Mouse (Mus musculus): Measurements from ENCODE around the gene Gm4353. TPM values are rescaled to one million over a fixed set of nuclear protein-coding genes. Genes with fewer than 3 reads are reported as not detected.

The Gm4353 gene
- polyA plus RNA-seq, 1 experiment from 2014 or later = 1.0 TPM

GRCm38 (mm10) chr7:116119306-116119857 lies 34.9 kb upstream of the Gm4353 start:
- no peaks in the 10 kb centered on the region for H3K36me3 ChIP-seq

DNA sequence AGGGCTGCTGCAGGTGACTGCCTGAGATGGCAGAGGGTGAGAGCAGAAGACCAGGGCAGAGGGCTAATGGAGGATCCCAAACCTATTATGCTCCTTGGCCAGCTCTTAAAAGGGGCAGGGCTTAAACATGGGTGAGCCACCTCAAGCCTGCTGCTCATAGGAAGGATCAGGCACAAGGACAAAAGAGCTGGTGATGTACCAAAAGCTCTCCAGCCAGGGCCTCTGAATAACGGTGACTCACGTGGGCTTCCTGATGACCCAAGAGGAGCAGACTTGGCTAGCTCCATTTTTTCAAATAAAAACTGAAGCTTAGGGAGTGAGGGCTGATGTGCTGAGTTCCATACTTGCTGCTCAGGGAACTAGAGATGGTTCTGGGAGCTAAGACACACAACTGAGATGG lies 31.6 kb upstream of the Gm4353 start:
- Histone ChIP-seq H3K4me2 (replicated peaks) (no peak overlapping the region), H3K9ac (replicated peaks) (no peak overlapping the region), H3K9me3 (no peaks in the 10 kb centered on the region), H3K4me3 (no peak overlapping the region), H3K27me3 (no peaks in the 10 kb centered on the region), H3K36me3 (no peaks in the 10 kb centered on the region), H3K4me1 (peaks cover under 1% of the 10 kb centered on the region; the same call in 1 of the 2 replicates), H3K27ac (replicated peaks) (no peak overlapping the region)
- 80% methylated on average over 2 of the region's 2 CpGs for whole genome bisulfite sequencing
- no peak for ATAC-seq (replicated peaks)

More at GRCm38 (mm10) chr7:116119306-116119857, 34.9 kb upstream of the Gm4353 start:
- ATAC-seq (replicated peaks) = no peak
- H3K4me1 ChIP-seq = peaks cover 29% of the 10 kb centered on the region
- H3K4me2 ChIP-seq (replicated peaks) = no peak overlapping the region
- no peaks in the 10 kb centered on the region for H3K27me3 ChIP-seq
- H3K27ac ChIP-seq (replicated peaks) = no peak overlapping the region
- no peaks in the 10 kb centered on the region for H3K9me3 ChIP-seq
- WGBS = 48% methylated on average over 1 of the region's 1 CpGs
- H3K9ac ChIP-seq (replicated peaks) = no peak overlapping the region
- no peak overlapping the region for H3K4me3 ChIP-seq

GRCm38 (mm10) chr7:116115216-116115930 lies 30.9 kb upstream of the Gm4353 start:
- 80% methylated on average over 12 of the region's 12 CpGs for WGBS
- H3K4me3 ChIP-seq = no peak overlapping the region
- H3K9me3 ChIP-seq = no peaks in the 10 kb centered on the region
- no peak for ATAC-seq (replicated peaks)
- H3K27ac ChIP-seq (replicated peaks) = no peak overlapping the region
- H3K9ac ChIP-seq (replicated peaks) = no peak overlapping the region
- no peaks in the 10 kb centered on the region for H3K27me3 ChIP-seq
- no peaks in the 10 kb centered on the region for H3K4me1 ChIP-seq
- no peaks in the 10 kb centered on the region for H3K36me3 ChIP-seq
- no peak overlapping the region for H3K4me2 ChIP-seq (replicated peaks)

- Histone ChIP-seq H3K4me3 (no peak overlapping the region), H3K9me3 (no peaks in the 10 kb centered on the region), H3K4me1 (no peaks in the 10 kb centered on the region), H3K4me2 (replicated peaks) (no peak overlapping the region), H3K9ac (replicated peaks) (no peak overlapping the region), H3K36me3 (peaks cover 7% of the 10 kb centered on the region), H3K27ac (replicated peaks) (no peak overlapping the region), H3K27me3 (no peaks in the 10 kb centered on the region)
- WGBS = 89% methylated on average over 6 of the region's 6 CpGs
- no peak for ATAC-seq (replicated peaks)
These were observed 27.1 kb upstream of the Gm4353 start for GRCm38 (mm10) chr7:116111546-116111945.

- Histone ChIP-seq H3K27ac (replicated peaks) (no peak overlapping the region), H3K4me1 (no peaks in the 10 kb centered on the region), H3K9me3 (no peaks in the 10 kb centered on the region), H3K4me3 (no peak overlapping the region), H3K36me3 (peaks cover 15% of the 10 kb centered on the region), H3K4me2 (replicated peaks) (no peak overlapping the region), H3K27me3 (no peaks in the 10 kb centered on the region), H3K9ac (replicated peaks) (no peak overlapping the region)
- 80% methylated on average over 3 of the region's 3 CpGs for WGBS
- ATAC-seq (replicated peaks) = no peak
These were observed 26.2 kb upstream of the Gm4353 start for GRCm38 (mm10) chr7:116110661-116111060.

DNA sequence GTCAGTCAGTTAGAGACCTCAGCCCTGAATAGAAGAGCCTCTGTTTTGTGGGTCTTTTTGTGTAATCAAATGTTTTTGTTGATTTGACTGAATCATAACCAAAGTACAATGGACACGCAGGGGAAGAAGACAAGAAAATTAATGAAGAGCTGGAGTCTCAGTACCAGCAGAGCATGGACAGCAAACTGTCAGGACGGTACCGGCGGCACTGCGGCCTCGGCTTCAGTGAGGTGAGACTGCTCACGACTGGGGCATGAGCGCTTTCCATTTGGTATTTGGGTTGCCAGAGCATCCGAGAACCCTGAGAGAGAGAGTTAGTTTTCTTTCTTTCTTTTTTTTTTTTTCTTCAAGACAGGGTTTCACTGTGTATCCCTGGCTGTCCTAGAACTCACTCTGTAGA lies 18.7 kb upstream of the Gm4353 start:
- WGBS = 98% methylated on average over 9 of the region's 9 CpGs
- Histone ChIP-seq H3K27ac (replicated peaks) (no peak overlapping the region), H3K9me3 (no peaks in the 10 kb centered on the region), H3K4me2 (replicated peaks) (no peak overlapping the region), H3K4me1 (peaks cover 5% of the 10 kb centered on the region; the same call in 1 of the 2 replicates), H3K4me3 (no peak overlapping the region), H3K36me3 (peaks cover 56% of the 10 kb centered on the region), H3K27me3 (no peaks in the 10 kb centered on the region), H3K9ac (replicated peaks) (no peak overlapping the region)
- ATAC-seq (replicated peaks) = no peak

DNA sequence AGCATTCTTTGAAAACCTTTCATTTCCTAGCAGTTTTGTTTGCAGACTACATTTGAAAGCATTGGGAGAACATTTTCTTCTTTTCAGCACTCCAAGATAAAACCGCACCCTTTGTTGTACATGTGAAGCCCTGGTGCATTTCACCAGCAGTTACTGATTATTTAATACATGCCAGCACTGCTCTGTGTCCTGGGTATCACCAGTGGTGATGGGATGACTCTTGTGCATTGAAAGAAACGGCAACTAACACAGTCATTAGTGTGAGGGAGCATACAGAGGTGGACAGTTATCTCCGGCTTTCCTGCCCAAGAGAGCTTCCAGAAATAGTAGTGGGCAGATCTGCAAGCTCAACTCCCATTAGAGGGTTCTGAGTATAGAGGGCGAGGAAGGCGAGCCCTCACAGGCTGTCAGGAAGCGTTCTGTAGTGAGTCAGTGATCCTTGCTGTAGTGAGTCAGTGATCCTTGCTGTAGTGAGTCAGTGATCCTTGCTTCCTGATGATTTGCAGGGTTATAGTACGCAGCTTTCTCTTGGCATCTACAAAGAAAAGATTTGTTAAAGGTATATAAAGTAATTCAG lies 15.6 kb upstream of the Gm4353 start:
- Histone ChIP-seq H3K9me3 (no peaks in the 10 kb centered on the region), H3K4me3 (no peak overlapping the region), H3K4me1 (peaks cover 20% of the 10 kb centered on the region), H3K36me3 (peaks cover 34% of the 10 kb centered on the region), H3K4me2 (replicated peaks) (no peak overlapping the region), H3K27ac (replicated peaks) (no peak overlapping the region), H3K9ac (replicated peaks) (no peak overlapping the region), H3K27me3 (no peaks in the 10 kb centered on the region)
- 93% methylated on average over 7 of the region's 7 CpGs for WGBS
- ATAC-seq (replicated peaks) = no peak

DNA sequence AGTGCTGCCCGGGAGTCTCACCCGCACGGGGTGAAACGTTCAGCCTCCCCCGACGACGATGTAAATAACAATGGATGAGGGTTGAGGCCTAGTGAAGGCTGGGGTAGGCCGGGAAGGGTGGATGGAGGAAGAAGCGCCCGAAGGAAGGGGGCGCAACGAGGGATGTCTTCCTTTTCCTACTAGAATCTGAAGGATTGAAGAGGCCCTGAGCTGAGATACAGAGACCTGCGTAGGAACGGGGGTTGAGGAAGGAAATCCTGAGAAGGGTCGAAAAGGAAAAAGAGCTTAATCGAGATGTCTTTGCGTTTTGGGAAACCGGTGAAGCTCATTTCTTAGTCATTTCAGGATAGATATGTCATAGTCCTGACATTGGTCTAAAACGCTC lies 9.0 kb upstream of the Gm4353 start:
- peak overlapping the region; percentile 71 for H3K4me2 ChIP-seq (replicated peaks)
- H3K27ac ChIP-seq (replicated peaks) = peak overlapping the region; percentile 97
- H3K4me3 ChIP-seq = peak overlapping the region; percentile 74
- no peaks in the 10 kb centered on the region for H3K9me3 ChIP-seq
- peaks cover 30% of the 10 kb centered on the region for H3K4me1 ChIP-seq
- H3K9ac ChIP-seq (replicated peaks) = peak overlapping the region; percentile 89
- no peaks in the 10 kb centered on the region for H3K36me3 ChIP-seq
- WGBS = under 1% methylated on average over 19 of the region's 19 CpGs
- no peaks in the 10 kb centered on the region for H3K27me3 ChIP-seq
- peak; percentile 89 for ATAC-seq (replicated peaks)

- peak overlapping the region; percentile 71 for H3K4me2 ChIP-seq (replicated peaks)
- H3K9me3 ChIP-seq = no peaks in the 10 kb centered on the region
- ATAC-seq (replicated peaks) = peak; percentile 100
- peaks cover 30% of the 10 kb centered on the region for H3K4me1 ChIP-seq
- peak overlapping the region; percentile 97 for H3K27ac ChIP-seq (replicated peaks)
- peak overlapping the region; percentile 89 for H3K9ac ChIP-seq (replicated peaks)
- WGBS = under 1% methylated on average over 38 of the region's 38 CpGs
- H3K4me3 ChIP-seq = peak overlapping the region; percentile 74
- H3K36me3 ChIP-seq = no peaks in the 10 kb centered on the region
- H3K27me3 ChIP-seq = no peaks in the 10 kb centered on the region
These were observed 8.5 kb upstream of the Gm4353 start for GRCm38 (mm10) chr7:116092710-116093465.

DNA sequence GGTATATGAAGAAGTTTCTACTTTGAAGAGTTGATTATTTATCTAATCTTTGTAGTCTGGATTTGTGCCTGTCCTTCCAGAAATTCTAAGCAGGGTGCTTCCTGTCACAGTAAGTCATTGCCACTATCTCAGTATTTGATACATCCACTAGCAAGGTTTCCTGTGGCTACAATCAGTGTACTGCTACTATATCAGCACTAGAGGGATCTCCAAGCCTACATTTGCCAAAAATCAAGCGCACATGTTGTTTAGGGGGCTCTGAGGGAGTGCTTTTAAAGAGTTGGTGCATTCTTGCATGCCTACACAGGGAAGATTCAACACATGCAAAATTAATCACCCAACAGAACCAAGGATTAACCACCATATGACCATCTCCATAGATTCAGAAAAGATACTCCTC lies 23.7 kb downstream of the Gm4353 start:
- Histone ChIP-seq H3K9ac (replicated peaks) (no peak overlapping the region), H3K4me2 (replicated peaks) (no peak overlapping the region), H3K9me3 (no peaks in the 10 kb centered on the region), H3K4me1 (no peaks in the 10 kb centered on the region), H3K27ac (replicated peaks) (no peak overlapping the region), H3K36me3 (no peaks in the 10 kb centered on the region), H3K27me3 (no peaks in the 10 kb centered on the region), H3K4me3 (no peak overlapping the region)
- ATAC-seq (replicated peaks) = no peak
- WGBS = 50% methylated on average over 1 of the region's 1 CpGs

DNA sequence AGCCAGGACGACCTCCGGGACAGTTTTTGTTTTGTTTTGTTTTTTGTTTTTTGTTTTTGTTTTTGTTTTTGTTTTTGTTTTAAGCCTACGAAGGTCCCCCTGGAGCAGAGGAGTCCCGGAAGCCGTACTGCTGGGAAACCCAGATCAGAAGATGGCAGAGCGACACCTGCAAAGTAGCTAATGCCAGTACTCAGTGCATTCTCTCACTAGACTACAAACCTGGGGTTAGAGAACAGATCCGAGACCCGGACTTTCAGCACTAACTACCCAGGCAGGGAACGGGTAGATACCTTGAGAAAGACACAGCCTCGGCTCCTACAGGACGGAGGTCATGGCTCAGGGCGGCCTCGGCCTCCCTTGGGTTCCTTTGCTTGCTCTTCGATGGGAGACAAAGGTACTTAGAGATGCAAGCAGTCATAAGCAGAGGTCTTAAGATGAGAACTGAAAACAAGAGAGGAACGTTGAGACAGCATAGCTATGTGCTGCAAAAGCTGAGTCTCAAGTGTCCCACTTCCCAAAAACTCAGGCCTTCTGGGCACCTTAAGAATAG lies 43.9 kb downstream of the Gm4353 start:
- Histone ChIP-seq H3K9me3 (no peaks in the 10 kb centered on the region), H3K4me2 (replicated peaks) (peak overlapping the region; percentile 75), H3K4me3 (peak overlapping the region; percentile 53), H3K27me3 (peaks cover 12% of the 10 kb centered on the region; the same call in 1 of the 2 replicates), H3K36me3 (no peaks in the 10 kb centered on the region), H3K4me1 (peaks cover 40% of the 10 kb centered on the region), H3K9ac (replicated peaks) (peak overlapping the region; percentile 16; the same call in 1 of the 2 replicates), H3K27ac (replicated peaks) (peak overlapping the region; percentile 17; the same call in 1 of the 2 replicates)
- WGBS = 17% methylated on average over 15 of the region's 15 CpGs
- peak; percentile 62 for ATAC-seq (replicated peaks)

Data from forebrain, embryonic 15.5 days (tissue).